Mouse (Mus musculus): ENCODE measurements around the gene Ghrh.

DNA sequence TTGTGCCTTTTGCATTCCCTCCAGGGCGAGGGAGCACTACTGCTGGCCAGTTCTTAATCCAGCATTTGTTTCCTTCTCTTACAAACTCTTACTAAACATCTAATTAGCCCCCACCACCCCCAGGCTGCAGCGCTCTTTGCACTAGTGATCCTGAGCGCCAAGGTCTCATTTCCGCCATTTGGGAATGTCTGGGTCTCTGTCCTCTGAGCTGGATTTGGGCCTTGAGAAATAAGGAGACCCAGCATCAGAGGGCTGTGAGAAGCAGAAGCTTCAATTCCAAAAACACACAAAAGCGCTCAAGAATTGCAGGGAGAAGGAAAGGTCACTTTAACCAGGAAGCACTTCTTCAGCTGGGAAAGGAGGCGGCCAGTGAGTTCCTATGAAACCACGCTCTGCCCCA is 7.8 kb downstream of the Ghrh start:
- TF ChIP-seq CTCF (IDR thresholded peaks at IDR 0.05; ENCODE audit: extremely low read depth, insufficient read depth, insufficient read length, insufficient replicate concordance), result no peak
- no peak for TF ChIP-seq POLR2A (IDR thresholded peaks at IDR 0.05; ENCODE audit: low read depth, low read length)

Data from spleen, adult 2 months (tissue).